Mouse (Mus musculus) layer of hippocampus, adult 8-10 months (tissue): Measurements from ENCODE around the gene Slc8a1. TPM values are rescaled to one million over a fixed set of nuclear protein-coding genes. Genes with fewer than 3 reads are reported as not detected.

ENCODE experiments used
- DNase-seq, 2 experiments: peaks; one replicate each; pipeline ENCODE4 v3.0.0; 2022; ENCODE audit warnings: low spot score in 2 of 2
- total RNA-seq, 4 experiments: library from RNA; stranded (reverse); gene quantifications; 2 replicates each; pipeline ENCODE4 v1.2.4; 2022

The Slc8a1 gene
- total RNA-seq, 4 experiments from 2014 or later: 280 to 313 (median 296) TPM

DNA sequence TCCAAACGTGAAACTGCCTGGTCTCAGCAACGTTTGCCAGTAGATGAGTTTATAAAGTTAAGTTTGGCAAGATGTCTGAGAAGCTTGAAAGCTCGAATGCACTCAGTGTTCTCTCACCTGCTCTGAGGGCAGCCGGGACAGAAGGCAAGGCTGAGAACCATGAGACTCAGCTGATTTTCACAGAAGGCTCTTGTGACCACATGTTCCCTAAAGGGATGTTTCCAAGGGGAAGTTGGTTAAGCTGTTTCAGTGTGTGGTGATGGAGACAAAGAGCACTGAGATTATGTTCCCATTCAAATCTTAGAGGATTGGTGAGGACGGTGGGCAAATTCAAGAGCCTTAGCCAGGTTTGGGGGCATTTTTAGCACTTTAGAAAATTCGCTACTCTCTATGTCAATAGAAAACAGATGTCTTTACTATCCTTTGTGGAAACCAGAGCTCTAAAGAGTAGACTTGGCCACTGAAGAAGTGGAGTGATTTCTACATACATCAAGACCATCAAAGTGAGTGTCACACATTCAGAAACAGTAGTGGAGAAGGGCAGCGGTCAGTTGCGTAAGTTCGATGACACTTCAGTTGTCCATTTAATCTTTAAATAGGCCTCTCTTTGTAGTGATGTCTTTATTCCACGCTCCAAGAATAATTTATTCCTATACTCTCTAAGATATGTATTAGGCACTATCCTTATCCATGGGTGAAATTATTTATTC, 219.7 kb downstream of the Slc8a1 start:
- no peak for DNase-seq

DNA sequence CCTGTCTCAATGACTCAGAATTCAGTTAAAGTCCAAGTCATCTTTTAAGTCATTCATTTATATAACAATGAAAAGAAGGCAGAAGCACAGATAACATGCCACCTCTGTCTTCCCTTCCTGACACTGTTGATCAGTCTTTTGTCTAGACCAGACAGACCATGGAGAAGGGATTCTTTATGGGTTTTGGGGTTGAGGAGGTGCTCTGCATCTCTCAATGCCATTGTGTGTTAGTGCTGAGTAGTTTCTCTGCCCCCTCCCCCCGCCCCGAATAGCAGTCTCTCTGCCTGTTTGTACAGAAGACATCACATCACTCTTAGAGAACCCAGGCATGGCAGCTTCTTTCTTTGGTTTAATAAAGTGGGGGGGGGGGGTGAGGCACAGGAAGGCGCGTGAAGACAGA, 222.0 kb downstream of the Slc8a1 start:
- no peak for DNase-seq

DNA sequence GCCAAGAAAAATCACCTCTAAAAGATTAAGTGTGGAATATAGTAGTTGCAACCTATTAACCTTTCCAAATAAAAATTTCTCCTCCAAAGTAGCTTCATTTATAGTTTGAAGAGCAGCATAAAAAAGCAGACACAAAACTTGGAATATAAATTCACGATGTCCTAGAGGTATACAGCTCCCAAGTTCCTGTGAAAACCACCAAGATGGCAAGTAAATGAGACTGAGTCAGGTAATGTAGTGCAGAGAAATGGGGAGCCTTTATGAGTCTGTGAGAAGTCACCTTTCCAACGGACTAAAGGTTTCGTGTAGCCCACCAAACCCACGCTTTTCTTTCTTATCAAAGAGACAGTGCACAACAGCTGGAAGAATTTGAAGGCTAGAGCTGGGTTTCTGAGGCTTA, 224.2 kb downstream of the Slc8a1 start:
- DNase-seq: no peak

DNA sequence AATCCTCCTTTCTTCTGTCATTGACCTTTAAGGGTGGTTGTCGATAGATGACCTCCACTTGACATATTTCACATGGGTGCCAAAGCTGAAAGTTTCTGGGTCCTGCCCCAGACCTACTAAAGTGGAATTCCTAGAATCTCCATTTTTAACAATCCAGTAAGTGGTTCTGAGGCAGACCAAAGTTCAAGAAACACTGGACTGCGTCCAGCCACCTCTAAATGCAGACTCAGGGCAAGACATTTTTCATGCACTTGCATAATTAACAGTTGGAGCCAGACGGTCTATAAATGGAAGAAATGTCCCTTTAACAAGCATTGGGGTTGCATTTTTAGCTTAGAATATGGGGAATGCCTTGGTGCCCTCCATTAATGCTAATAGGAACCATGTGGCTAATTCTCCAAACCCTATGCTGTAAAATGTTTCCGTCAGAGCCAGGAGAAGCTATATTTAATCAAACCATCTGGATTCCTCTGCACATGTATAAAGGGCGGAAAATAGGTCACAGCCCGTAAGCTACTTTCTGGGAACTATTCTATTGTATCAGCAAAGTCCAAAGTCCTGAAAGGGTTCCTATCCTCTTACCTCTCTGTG, 224.7 kb downstream of the Slc8a1 start:
- DNase-seq: no peak

DNA sequence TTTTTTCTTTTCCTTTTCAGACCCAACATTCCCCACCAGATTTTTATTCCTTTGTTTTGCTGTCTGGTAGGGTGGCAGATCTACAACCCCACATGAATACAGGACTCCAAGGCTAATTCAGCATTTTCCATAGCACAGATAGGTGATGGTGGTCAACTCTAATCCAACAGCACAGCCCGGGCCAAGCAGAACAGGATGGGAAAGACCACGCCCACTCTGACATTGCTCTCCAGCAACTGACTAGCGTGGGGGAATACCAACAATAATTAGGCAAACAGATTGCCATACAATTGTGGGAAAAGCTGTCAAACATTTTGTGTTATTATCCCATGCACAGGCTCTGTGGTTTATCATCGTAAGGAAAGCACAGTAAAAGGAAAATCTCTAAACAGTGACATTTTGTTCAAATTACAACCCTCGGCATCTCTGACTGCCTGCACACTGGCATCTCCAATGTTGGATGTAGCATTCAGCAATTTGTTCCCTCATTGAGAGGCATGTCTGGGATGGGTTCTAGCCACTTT, 233.0 kb downstream of the Slc8a1 start:
- no peak for DNase-seq

DNA sequence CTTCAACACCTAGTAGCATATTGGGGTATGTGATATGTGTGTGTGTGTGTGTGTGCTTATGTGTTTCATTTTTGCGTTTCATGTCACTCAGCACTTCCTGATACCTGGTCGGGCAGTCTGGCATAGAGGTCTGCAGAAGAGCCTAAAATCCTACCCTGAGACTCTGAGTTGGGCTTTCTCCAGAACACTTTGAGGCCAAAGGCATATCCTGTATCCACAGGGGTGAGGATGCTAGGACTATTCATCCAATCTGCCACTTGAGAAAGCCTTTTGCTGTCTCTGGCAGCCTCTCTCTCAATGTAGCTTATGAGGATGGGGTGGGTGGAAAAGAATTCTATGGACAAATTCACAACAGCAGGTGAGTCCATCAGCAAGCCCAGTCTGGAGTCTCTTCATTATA, 234.1 kb downstream of the Slc8a1 start:
- no peak for DNase-seq

DNA sequence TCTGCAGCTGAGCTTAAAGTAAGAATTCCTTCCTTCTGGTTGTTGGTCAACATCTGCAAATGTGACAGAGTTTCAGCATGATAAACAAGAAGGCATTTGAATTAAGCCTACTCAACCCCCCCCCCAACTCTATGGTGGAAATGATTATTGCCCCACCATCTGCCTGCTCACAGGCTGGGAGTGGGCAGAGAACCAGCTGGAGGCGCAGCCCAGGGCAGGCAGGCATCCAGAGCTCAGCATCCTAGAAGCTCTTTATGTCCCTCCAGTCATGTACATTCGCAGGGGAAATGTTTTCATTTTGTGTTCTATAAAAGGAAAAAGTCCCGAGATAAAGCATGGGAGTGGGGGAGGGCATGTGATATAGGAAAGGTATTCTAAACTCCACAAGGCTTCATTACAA, 235.4 kb downstream of the Slc8a1 start:
- DNase-seq: peak; percentile 71 to 80

DNA sequence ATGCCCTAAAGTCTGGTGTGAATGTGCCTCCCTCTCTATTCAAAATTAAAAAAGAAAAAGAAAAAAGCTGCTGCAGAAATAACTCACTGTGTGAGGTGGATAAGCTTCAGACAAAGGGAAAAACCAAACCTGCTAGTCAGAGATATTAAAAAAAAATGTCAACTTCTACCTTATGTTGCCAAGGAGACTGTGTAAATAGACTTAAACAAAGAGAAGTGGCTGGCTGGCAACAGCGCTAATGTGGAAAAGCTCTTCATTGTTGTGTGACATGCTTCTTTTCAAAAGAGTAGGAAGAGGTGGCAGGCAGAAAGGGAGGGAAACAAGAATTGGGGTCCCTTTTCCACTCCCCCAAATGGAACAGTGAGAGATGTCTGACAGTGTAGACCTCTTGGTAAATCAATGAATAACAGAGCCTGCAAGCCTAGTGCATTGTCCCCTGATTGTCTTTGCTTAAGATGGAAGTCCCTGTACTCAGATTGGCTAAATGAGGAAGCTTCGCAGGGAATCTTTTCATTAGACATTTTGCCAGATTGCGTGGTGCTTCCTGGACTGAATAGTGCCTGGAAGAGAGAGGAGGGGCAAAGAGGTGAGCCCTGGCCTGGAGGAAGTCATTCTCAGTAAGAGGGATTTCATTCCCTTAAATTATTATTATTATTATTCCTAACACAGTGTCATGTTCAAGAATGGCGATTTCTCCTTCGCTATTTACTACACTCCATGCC, 237.3 kb downstream of the Slc8a1 start:
- DNase-seq: no peak

DNA sequence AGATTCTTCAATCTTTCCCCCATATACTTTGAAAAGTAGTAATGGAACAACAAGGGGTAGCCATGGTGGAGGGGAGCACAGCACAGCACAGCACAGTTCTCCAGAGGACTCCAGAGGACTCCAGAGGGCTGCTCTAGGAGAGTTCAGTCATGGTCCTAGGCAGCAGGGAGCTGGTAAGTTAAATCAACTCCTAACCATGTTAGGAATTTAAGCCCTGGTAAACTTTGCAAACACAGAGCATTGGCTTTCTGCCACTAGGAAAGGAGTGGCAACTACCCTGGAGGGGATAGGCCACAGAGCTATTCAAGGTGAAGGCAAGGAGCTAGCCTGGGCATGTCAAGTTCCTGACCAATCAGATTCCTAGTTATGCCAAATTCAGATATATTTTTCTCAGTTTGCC, 240.3 kb downstream of the Slc8a1 start:
- no peak for DNase-seq

DNA sequence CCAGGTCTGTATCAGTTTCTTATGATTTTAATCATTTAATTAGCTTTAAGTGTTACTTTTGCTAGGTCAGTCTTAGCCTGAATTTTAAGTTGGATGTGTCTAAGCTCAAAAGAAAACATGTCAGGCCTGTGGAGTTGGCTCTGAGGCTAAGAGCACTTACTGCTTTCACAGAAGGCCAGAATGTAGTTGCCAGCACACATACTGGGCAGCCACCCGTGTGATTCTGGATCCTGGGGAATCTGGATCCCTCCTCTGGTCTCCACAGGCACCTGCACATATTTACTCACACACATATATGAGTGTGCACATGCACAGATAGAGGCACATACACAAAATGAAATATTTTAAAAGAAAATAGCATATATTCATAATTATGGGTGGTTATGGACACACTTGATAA, 241.6 kb downstream of the Slc8a1 start:
- DNase-seq: no peak

DNA sequence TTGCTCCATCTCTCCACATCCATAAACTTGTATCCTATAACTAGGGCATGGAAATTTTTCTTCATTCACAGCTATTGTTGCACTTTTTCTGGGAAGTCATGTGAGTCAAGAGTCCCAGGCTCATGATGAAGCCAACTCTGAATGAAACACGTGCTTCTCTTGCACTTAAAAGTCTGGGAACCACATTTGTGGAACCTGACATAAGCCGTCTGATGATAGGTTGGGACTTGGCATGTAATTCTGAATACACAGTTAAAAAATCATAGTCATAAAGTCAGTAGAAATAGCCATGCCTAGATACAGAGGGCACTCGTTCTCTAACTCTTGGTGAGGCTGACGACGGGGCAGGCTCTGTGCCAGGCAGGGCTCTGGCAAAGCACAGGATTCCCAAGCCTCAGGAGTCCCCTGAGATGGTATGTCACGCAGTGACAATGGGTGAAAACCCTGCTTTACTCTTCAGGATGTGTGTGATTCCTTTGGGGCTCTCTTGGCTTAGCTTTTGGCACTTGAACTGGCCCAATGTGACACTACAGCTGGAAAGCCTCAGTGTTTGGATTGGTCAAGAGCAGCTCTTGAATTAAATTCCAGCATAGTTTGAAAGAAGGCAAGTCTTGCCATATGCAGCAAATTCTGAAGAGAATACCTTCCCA, 245.8 kb downstream of the Slc8a1 start:
- no peak for DNase-seq

DNA sequence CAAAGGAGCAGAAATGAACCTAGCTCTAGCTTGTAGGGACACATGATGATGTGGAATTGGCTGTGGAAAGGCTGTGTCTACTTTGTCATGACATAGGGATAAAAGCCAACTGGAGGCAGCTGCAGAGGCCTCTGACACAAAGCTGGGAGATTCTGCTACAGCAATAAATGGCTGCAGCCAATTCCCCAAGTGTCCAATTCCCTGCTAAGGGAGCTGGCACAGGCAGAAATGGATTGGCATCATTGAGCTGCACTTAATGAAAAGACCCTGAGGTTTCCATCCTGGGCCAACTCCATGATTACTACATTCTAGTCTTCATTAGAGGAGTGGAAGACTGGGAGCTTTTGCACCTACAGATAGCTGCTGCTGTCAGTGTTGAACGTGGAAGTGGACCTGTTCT, 251.8 kb downstream of the Slc8a1 start:
- no peak for DNase-seq

DNA sequence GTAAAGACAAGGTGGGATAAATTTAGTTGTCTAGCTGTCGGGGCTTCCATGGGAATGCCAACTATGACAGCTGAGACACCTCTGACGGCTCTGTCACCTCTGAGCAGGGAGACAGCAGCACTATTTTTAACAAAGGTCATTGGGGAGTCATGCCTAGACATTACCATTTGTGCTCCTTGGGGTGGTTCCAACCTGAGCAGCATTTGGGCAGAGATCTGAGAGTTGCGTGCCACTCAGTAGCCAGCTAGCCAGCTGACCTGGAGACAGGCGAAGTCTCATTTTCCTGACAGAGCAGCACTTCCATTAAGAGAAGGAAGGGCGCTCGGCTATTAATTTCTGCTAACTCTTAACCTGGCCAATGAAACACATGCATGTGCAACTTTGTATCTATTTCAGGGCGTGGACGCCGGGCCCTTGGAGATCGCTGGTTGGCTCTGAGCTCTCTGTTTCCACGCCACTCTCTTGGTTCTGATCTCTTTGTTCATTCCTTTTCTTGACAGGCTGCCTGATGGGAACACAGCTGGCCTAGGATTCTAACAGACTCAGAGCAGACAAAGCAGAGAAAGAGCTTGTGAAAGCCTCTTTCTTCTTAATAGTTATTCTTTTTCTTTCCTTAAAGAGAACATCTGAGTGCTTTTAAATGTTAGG, 256.2 kb downstream of the Slc8a1 start:
- no peak for DNase-seq

DNA sequence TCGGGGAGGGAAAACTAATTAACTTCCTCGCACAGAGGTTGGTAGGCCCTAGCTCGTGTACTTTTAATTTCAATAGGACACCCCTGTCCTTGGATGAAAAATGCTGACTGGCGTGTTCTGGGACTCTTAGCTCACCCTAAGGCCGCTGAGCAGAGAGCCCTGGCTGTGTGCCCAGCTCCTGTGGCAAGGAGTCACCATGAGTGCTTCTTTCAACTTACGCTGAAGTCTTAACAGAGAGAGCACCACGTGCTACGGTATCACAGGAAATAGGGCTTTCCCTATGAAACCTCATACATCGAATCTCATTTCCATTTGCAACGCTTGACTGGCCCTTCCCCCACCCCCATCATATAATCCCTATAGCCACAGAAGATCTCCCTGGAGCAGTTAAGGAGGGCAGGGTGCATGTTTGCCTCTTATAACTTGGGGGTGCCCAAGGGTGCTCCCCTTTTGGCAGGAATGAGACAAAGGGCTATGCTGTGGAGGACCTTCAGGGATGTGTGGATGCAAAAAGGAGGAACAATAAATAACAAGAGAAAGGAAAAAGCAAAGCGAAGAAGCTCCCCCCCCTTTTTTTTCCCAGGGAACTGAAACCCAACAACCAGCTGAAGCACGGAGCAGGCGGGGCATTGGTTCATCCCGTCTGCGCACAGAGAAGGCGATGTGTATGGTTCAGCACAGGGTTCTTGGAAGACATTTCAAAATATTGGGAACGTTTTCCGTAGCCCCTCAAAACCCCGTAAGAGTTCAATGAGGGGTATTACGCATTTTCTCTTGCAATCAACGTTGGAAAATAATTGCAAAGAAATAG, 257.6 kb downstream of the Slc8a1 start:
- no peak for DNase-seq

DNA sequence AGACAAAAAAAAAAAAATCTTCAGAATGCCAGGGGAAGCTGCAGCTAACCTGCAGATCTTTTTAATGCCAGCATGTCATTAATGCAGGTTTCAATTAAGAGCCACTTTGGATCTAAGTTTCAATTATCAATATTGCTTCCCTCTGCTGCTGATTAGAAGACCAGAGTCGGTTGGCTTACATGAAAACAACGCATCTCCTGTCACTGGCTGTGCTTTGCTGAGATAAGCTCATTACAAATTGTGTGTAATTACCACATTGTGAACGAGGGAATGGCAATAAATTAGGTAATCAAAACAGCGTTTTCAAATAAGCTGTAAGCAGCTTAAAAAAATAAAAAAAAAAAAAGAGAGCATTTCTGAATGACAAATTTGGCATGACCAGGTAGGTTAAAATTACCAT, 258.4 kb downstream of the Slc8a1 start:
- no peak for DNase-seq

DNA sequence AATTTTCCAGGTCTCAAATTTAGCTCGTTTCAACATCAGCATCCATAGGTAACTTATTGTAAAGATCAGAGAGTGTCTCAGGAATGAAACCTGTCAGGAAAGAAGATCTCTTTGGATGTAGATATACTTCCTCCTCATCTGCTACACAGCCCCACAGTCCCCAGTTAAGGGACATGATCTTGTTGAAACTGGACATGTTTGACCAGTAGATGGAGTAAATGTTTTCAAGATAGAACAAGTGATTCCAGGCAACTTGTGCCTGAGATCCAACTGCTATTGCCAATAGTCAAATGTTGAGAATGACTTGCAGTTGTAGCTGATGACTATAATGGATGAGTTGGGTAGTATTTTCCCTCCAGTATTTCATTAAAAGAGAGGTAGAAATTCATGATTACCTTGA, 260.8 kb downstream of the Slc8a1 start:
- no peak for DNase-seq

DNA sequence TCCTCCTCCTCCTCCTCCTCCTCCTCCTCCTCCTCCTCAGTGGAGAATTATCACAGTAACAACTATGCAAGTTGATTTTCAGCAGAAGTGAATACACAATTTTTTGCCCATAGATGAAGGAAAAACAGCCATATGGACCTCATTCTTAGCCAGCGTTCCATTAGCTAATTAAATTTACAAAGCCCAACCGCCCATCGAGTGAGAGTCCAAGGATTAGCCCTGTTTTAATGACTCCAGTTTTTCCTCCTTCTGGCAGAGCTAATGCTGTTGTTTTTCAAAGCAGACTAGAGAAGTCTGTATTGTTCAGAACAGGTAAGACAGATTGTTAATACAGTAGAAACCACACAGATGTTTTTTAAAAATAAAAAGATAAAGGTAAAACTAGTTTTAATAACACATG, 264.8 kb downstream of the Slc8a1 start:
- no peak for DNase-seq

DNA sequence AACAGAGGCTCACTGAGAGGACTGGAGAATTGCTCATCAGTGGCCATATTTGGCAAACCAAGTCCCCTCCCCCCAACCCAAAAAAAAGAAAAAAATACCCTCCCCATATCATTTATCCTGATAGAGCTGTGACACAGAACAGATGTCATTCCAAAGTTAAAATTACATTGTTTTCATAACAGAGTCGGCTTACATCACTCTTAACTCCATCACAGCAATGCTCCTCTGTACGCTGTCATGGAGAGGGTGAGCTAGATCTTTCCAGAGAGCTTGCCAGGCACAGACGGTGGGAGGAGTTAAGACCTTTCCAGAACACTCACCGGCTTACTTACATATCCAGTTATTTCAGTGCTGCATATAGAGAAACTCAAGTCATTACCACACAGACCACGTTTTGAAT, 269.2 kb downstream of the Slc8a1 start:
- no peak for DNase-seq

DNA sequence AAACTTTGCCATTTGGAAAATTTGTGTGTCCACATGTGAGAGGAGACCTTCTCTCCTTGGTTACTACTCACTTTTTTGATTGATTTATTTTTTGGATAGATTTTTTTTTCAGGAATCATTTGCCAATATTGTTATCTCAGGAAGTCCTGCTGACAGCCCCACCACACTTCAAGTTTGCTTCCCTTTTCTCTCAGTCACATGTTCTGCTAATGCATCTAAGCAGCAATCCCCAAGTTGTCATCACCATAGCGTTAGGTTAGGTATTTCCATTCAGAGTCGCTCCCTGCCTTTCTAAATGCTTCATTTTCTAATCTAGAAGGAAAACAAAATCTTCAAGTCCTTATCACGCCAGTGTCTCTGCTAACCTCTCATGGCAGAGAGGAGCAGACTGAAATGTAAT, 278.8 kb downstream of the Slc8a1 start:
- DNase-seq: no peak

DNA sequence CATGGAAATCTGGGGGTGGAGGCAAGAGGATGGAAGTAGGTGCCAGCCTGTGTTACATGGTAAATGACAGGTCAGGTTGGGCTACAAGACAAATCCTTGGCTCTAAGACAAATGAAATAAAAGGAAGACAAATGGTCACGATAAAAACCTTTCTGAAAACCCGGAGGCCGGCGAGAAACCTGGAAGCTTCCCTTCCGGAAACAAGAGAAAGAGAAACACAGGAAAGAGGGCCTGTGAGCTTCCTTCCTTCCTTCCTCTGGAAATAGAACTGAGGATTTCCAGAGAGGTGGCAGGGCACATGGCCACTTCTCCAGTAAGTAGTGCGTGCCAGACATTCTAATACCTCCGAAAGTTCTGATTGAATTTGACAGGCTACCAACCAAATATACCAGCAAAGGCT, 282.2 kb downstream of the Slc8a1 start:
- no peak for DNase-seq

DNA sequence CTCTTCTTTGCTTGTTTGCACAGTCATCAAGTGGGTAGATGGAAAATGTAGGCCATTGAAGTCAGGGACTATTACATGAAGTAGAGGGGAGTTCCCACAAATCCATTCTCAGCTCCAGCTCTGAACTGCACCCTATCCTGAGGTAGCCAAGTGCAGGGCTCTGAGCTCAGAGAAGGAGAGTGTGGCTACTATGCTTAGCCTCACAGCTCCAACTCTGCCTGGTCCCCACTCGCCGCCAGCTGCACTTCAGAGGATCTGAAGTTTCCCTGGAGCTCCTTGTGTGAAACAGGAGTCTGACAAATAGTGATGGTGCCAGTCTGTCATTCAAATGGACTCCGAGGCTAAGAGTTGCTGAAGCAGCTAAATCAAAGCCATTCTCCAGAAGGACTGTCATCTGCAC, 282.9 kb downstream of the Slc8a1 start:
- DNase-seq: no peak
